Mouse (Mus musculus) regulatory T cell (primary cell): Measurements from ENCODE around the gene March8.

ENCODE experiments used
- in situ Hi-C: fragments of 300-600 bp; cut with MboI, MseI; formaldehyde crosslinking; loops from one replicate; pipeline ENCODE4 v1.15.1; 2025; ENCODE audit warnings: high pct_unique_total_duplicates

The March8 gene

GRCm38 (mm10) chr6:116407956-116408657 lies 70.3 kb downstream of the March8 start:
- in situ Hi-C loops = no loop called here

- in situ Hi-C loops = loop anchor here (10.0 kb wide), 1 partner anchor 1646 kb away; no protein-coding TSS in a partner anchor
Observed at GRCm38 (mm10) chr6:116410436-116410835, 72.6 kb downstream of the March8 start.

GRCm38 (mm10) chr6:116411716-116412115 lies 73.9 kb downstream of the March8 start:
- in situ Hi-C loops = loop anchor here (10.0 kb wide), 1 partner anchor 1647 kb away; no protein-coding TSS in a partner anchor

GRCm38 (mm10) chr6:116412546-116413325 lies 74.9 kb downstream of the March8 start:
- in situ Hi-C loops = loop anchor here (10.0 kb wide), 1 partner anchor 1648 kb away; no protein-coding TSS in a partner anchor

- in situ Hi-C loops = loop anchor here (10.0 kb wide), 1 partner anchor 1650 kb away; no protein-coding TSS in a partner anchor
Observed at GRCm38 (mm10) chr6:116415126-116415676, 77.4 kb downstream of the March8 start.

GRCm38 (mm10) chr6:116416000-116416552 lies 78.3 kb downstream of the March8 start:
- in situ Hi-C loops = loop anchor here (10.0 kb wide), 1 partner anchor 1651 kb away; no protein-coding TSS in a partner anchor

- in situ Hi-C loops = loop anchor here (10.0 kb wide), 1 partner anchor 1653 kb away; no protein-coding TSS in a partner anchor
Observed at GRCm38 (mm10) chr6:116417518-116418315, 79.9 kb downstream of the March8 start.

GRCm38 (mm10) chr6:116418487-116418886 lies 80.7 kb downstream of the March8 start:
- in situ Hi-C loops = loop anchor here (10.0 kb wide), 1 partner anchor 1654 kb away; no protein-coding TSS in a partner anchor

- in situ Hi-C loops = loop anchor here (10.0 kb wide), 1 partner anchor 1655 kb away; no protein-coding TSS in a partner anchor
Observed at GRCm38 (mm10) chr6:116419699-116420098, 81.9 kb downstream of the March8 start.

GRCm38 (mm10) chr6:116420271-116420670 lies 82.4 kb downstream of the March8 start:
- in situ Hi-C loops = no loop called here

- in situ Hi-C loops = no loop called here
Observed at GRCm38 (mm10) chr6:116422991-116423390, 85.2 kb downstream of the March8 start.

- in situ Hi-C loops = no loop called here
Observed at GRCm38 (mm10) chr6:116423664-116424063, 85.8 kb downstream of the March8 start.

- in situ Hi-C loops = no loop called here
Observed at GRCm38 (mm10) chr6:116427552-116427951, 89.7 kb downstream of the March8 start.

- in situ Hi-C loops = no loop called here
Observed at GRCm38 (mm10) chr6:116428282-116428681, 90.5 kb downstream of the March8 start.

GRCm38 (mm10) chr6:116438864-116439263 lies 101.0 kb downstream of the March8 start:
- in situ Hi-C loops = no loop called here

- in situ Hi-C loops = no loop called here
Observed at GRCm38 (mm10) chr6:116439531-116439930, 101.7 kb downstream of the March8 start.

GRCm38 (mm10) chr6:116440447-116440846 lies 102.6 kb downstream of the March8 start:
- in situ Hi-C loops = no loop called here

GRCm38 (mm10) chr6:116440849-116441248 lies 103.0 kb downstream of the March8 start:
- in situ Hi-C loops = no loop called here

- in situ Hi-C loops = no loop called here
Observed at GRCm38 (mm10) chr6:116455781-116456180, 118.0 kb downstream of the March8 start.

- in situ Hi-C loops = no loop called here
Observed at GRCm38 (mm10) chr6:116456482-116456881, 118.7 kb downstream of the March8 start.

GRCm38 (mm10) chr6:116458728-116459127 lies 120.9 kb downstream of the March8 start:
- in situ Hi-C loops = no loop called here
